Mouse (Mus musculus): ENCODE data around the gene Rnft1. TPM values are rescaled to one million over a fixed set of nuclear protein-coding genes. Genes with fewer than 3 reads are reported as not detected.

Gene Rnft1
- polyA plus RNA-seq, 1 experiment from 2014 or later: 19.2 TPM

- no peak overlapping the region for H3K27ac ChIP-seq (replicated peaks)
- WGBS: 100% methylated on average over 1 of the region's 1 CpGs
- H3K4me2 ChIP-seq (replicated peaks): no peak overlapping the region
- no peak for ATAC-seq (replicated peaks)
- H3K36me3 ChIP-seq: peaks cover 15% of the 10 kb centered on the region; the same call in 1 of the 2 replicates
- H3K4me3 ChIP-seq: no peak overlapping the region
- no peaks in the 10 kb centered on the region for H3K9me3 ChIP-seq
- no peak overlapping the region for H3K9ac ChIP-seq (replicated peaks)
- no peaks in the 10 kb centered on the region for H3K27me3 ChIP-seq
- H3K4me1 ChIP-seq: peaks cover 24% of the 10 kb centered on the region
Observed at GRCm38 (mm10) chr11:86547412-86547811, 63.0 kb downstream of the Rnft1 start.

Other genes starting within 250 kb of the Rnft1 start
- gene Ints2, start 227.1 kb upstream of the Rnft1 start, polyA plus RNA-seq (2015; fragmentation: Nextera tagmentation; extraction: Ambion mirVana): 31.9 and 33.8 TPM in 2 replicates
- gene Med13, start 127.1 kb upstream of the Rnft1 start, polyA plus RNA-seq (2015; fragmentation: Nextera tagmentation; extraction: Ambion mirVana): 12.2 and 12.8 TPM in 2 replicates
- gene Rps6kb1, start 60.1 kb downstream of the Rnft1 start, polyA plus RNA-seq (2015; fragmentation: Nextera tagmentation; extraction: Ambion mirVana): 63.1 and 63.8 TPM in 2 replicates
- 8.8 and 8.9 TPM in 2 replicates for gene Tubd1, start 60.3 kb downstream of the Rnft1 start, polyA plus RNA-seq (2015; fragmentation: Nextera tagmentation; extraction: Ambion mirVana)
- 99.0 and 99.6 TPM in 2 replicates for gene Vmp1, start 199.2 kb downstream of the Rnft1 start, polyA plus RNA-seq (2015; fragmentation: Nextera tagmentation; extraction: Ambion mirVana)
- 37.7 and 38.2 TPM in 2 replicates for gene Ptrh2, start 199.3 kb downstream of the Rnft1 start, polyA plus RNA-seq (2015; fragmentation: Nextera tagmentation; extraction: Ambion mirVana)